Mouse (Mus musculus) c-Kit-negative CD71-positive TER-119-positive erythroid progenitor cells, embryonic 14.5 days (primary cell): ENCODE measurements around the gene Spsb3.

Experiments used
- DNase-seq: peaks from one replicate; pipeline ENCODE4 v3.0.0-alpha.2; 2013; ENCODE audit warnings: low read depth, low spot score

Spsb3 gene

GRCm38 (mm10) chr17:24873695-24874404, 12.6 kb upstream of the Spsb3 start:
- no peak for DNase-seq

- no peak for DNase-seq
These were observed 12.1 kb upstream of the Spsb3 start for GRCm38 (mm10) chr17:24874405-24874745.

- DNase-seq, result no peak
These were observed 11.5 kb upstream of the Spsb3 start for GRCm38 (mm10) chr17:24874989-24875388.

- no peak for DNase-seq
These were observed 8.9 kb upstream of the Spsb3 start for GRCm38 (mm10) chr17:24877336-24878116.

GRCm38 (mm10) chr17:24878117-24878397, 8.4 kb upstream of the Spsb3 start:
- DNase-seq, result no peak

- DNase-seq, result no peak
These were observed 7.9 kb upstream of the Spsb3 start for GRCm38 (mm10) chr17:24878531-24878930.

- no peak for DNase-seq
These were observed 4.6 kb upstream of the Spsb3 start for GRCm38 (mm10) chr17:24881738-24882440.

- DNase-seq, result no peak
These were observed 2.1 kb upstream of the Spsb3 start for GRCm38 (mm10) chr17:24884391-24884790.

GRCm38 (mm10) chr17:24885356-24886133, 898 bp upstream of the Spsb3 start:
- DNase-seq, result no peak

GRCm38 (mm10) chr17:24886932-24887271, 459 bp downstream of the Spsb3 start:
- no peak for DNase-seq

GRCm38 (mm10) chr17:24887291-24888080, 1.0 kb downstream of the Spsb3 start:
- no peak for DNase-seq

GRCm38 (mm10) chr17:24888862-24889261, 2.4 kb downstream of the Spsb3 start:
- no peak for DNase-seq

GRCm38 (mm10) chr17:24890151-24891092, 4.0 kb downstream of the Spsb3 start:
- DNase-seq, result no peak

GRCm38 (mm10) chr17:24891321-24891720, 4.9 kb downstream of the Spsb3 start:
- no peak for DNase-seq

GRCm38 (mm10) chr17:24892785-24893184, 6.3 kb downstream of the Spsb3 start:
- DNase-seq, result no peak

- no peak for DNase-seq
These were observed 6.8 kb downstream of the Spsb3 start for GRCm38 (mm10) chr17:24893276-24893675.

- DNase-seq, result no peak
These were observed 7.9 kb downstream of the Spsb3 start for GRCm38 (mm10) chr17:24894061-24894994.

GRCm38 (mm10) chr17:24894995-24895547, 8.6 kb downstream of the Spsb3 start, which contains the start of the genes Eme2 and Mrps34:
Gene Eme2, minus strand, starts transcription at chr17:24895087.
Gene Mrps34, plus strand, starts transcription at chr17:24895116.
- DNase-seq, result peak; percentile 57
